Mouse (Mus musculus) myocyte (in vitro differentiated cells): ENCODE measurements around the gene Arl8a.
"Not testable (repeated sequence)": the region's sequence is repeated elsewhere in the genome, so short reads cannot be mapped to it uniquely, and the experiment has no call there.

Experiments used
- CEBPB ChIP-seq: IDR thresholded peaks from 2 replicates; pipeline ENCODE4 v1.6.1; 2011; ENCODE audit warnings: mild to moderate bottlenecking, moderate library complexity; ENCODE audit not compliant: poor library complexity, insufficient read depth, severe bottlenecking
- E2F4 ChIP-seq: IDR thresholded peaks from one replicate; pipeline ENCODE4 v1.6.1; 2011; ENCODE audit warnings: mild to moderate bottlenecking, control low read depth, moderate library complexity; ENCODE audit not compliant: insufficient read depth
- MAX ChIP-seq: IDR thresholded peaks from one replicate; pipeline ENCODE4 v1.6.1; 2011; ENCODE audit warnings: low read depth, mild to moderate bottlenecking, control low read depth
- MYOD1 ChIP-seq, 3 experiments: IDR thresholded peaks; one replicate each; pipeline ENCODE4 v1.6.1; 2011; ENCODE audit warnings: control low read depth in 2 of 3, low read depth in 2 of 3, mild to moderate bottlenecking in 2 of 3, moderate library complexity in 1 of 3; ENCODE audit not compliant: insufficient read length in 2 of 3, control insufficient read depth in 1 of 3
- MYOG ChIP-seq, 3 experiments: IDR thresholded peaks; one replicate each; pipeline ENCODE4 v1.6.1; 2011; ENCODE audit warnings: control low read depth in 2 of 3, low read depth in 2 of 3, mild to moderate bottlenecking in 2 of 3; ENCODE audit not compliant: insufficient read length in 2 of 3, control insufficient read depth in 1 of 3, insufficient read depth in 1 of 3
- POLR2A ChIP-seq: IDR thresholded peaks from one replicate; pipeline ENCODE4 v1.6.1; 2011; ENCODE audit warnings: low read depth, mild to moderate bottlenecking, control low read depth, moderate library complexity; ENCODE audit not compliant: insufficient read length
- POLR2AphosphoS2 ChIP-seq: IDR thresholded peaks from one replicate; pipeline ENCODE4 v1.6.1; 2011; ENCODE audit warnings: low read depth, control low read depth; ENCODE audit not compliant: insufficient read length
- SRF ChIP-seq: IDR thresholded peaks from one replicate; pipeline ENCODE4 v1.6.1; 2011; ENCODE audit warnings: low read depth; ENCODE audit not compliant: control insufficient read depth, insufficient read length
- TCF12 ChIP-seq: IDR thresholded peaks from one replicate; pipeline ENCODE4 v1.6.1; 2011; ENCODE audit warnings: mild to moderate bottlenecking, control low read depth; ENCODE audit not compliant: poor library complexity, insufficient read depth, severe bottlenecking
- TCF3 ChIP-seq: IDR thresholded peaks from one replicate; pipeline ENCODE4 v1.6.1; 2011; ENCODE audit warnings: low read depth, control low read depth; ENCODE audit not compliant: insufficient read length
- USF1 ChIP-seq: IDR thresholded peaks from one replicate; pipeline ENCODE4 v1.6.1; 2011; ENCODE audit warnings: low read depth, mild to moderate bottlenecking, control low read depth, moderate library complexity

DNA sequence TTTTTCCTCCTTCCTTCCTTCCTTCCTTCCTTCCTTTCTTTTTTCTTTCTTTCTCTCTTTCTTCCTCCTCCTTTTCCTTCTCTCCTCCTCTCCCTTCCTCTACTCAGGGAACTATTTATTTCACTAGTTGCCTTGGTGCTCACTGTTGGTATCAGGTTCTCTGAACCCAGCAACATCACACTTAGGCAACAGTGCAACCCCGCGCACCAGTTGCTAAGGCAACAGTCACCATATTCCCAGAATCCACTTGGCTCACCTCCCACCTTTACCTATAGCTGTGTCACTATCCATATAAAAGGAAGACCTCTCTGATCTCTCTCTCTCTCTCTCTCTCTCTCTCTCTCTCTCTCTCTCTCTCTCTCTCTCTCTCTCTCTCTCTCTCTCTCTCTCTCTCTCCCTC, 40.4 kb downstream of the Arl8a start:
- TF ChIP-seq POLR2AphosphoS2; TCF12; MAX; CEBPB; POLR2A; USF1; SRF; MYOG (IDR thresholded peaks at IDR 0.05; ENCODE audit: control insufficient read depth in 1 of 3, insufficient read depth in 1 of 3, insufficient read length in 2 of 3, low read depth in 2 of 3); MYOD1 (IDR thresholded peaks at IDR 0.05; ENCODE audit: control insufficient read depth in 1 of 3, insufficient read length in 2 of 3, low read depth in 2 of 3); E2F4; TCF3: not testable (repeated sequence)
